Mouse (Mus musculus) lung, postnatal 0 days (tissue): ENCODE data around the gene Gm20388.

Source experiments
- CTCF ChIP-seq: IDR thresholded peaks from 2 replicates; pipeline ENCODE4 v1.5.1; 2016; ENCODE audit warnings: antibody characterized with exemption, mild to moderate bottlenecking
- EP300 ChIP-seq: IDR thresholded peaks from 2 replicates; pipeline ENCODE4 v1.6.1; 2016; ENCODE audit warnings: antibody characterized with exemption, mild to moderate bottlenecking, control low read depth

DNA sequence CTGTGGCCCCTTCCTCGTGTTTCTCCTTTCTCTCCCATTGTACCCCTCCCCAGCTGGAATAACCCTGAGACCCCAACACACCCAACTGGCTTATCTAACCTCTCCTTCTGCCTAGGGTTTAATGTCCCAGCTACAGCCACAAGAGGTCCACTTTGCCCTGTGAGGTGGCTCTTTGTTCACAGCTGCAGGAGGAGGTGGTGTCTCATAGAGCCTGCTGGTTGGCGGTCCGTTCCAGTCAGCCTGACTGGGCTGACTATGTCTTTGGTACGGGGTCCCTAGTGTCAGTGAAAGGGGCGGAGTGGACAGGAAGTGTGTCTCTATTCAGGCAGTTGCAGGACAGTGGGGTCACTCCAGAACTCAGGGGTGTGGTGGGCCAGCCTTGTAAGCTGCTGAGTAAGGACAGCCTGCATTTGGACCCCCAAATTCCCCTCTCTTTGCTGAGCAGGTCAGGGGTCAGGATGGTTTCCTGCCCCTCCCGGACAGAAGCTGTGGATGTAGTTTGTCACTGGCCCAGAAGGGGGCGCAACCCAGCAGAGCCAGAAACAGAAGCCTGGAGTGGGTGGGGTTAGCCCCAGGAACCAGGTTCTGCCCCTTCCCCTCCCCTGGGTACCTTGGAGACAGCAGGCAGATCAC lies 453.6 kb downstream of the Gm20388 start:
- TF ChIP-seq CTCF (peak; percentile 70), EP300 (no peak)
